Mouse (Mus musculus) megakaryocyte progenitor cell, adult 5-6 weeks (primary cell): ENCODE measurements around the gene Tgoln1. TPM values are rescaled to one million over a fixed set of nuclear protein-coding genes. Genes with fewer than 3 reads are reported as not detected.

Source experiments
- ATAC-seq: replicated peaks from 2 replicates; pipeline ENCODE4 v1.8.0; 2016; ENCODE audit warnings: mild to moderate bottlenecking, moderate TSS enrichment, inconsistent platforms; ENCODE audit not compliant: poor library complexity
- total RNA-seq, 2 experiments: library from RNA; stranded (forward) in 1 of 2; stranded (reverse) in 1 of 2; fragments of 157-497, 149-512 nt in 1 of 2; fragments of 200-1000 nt in 1 of 2; gene quantifications; 2 replicates each; pipeline versions ENCODE4 v1.2.3 to v1.2.4; 2015 to 2017

The Tgoln1 gene
- 51.5 and 57.9 TPM in 2 replicates for total RNA-seq (2015)
- 55.1 and 64.4 TPM in 2 replicates for total RNA-seq (2017)

GRCm38 (mm10) chr6:72616643-72617288 lies at the start of gene Tgoln1:
TSS of gene Tgoln1 (minus strand) at chr6:72617000.
- peak; percentile 96 for ATAC-seq

GRCm38 (mm10) chr6:72664290-72664689 lies 47.5 kb upstream of the Tgoln1 start:
- ATAC-seq: no peak

GRCm38 (mm10) chr6:72663000-72663399 lies 46.2 kb upstream of the Tgoln1 start:
- 0 out of 2 replicates have a peak, but pooled peaks have one; percentile 46 for ATAC-seq

GRCm38 (mm10) chr6:72660391-72660720 lies 43.6 kb upstream of the Tgoln1 start:
- ATAC-seq: no peak

GRCm38 (mm10) chr6:72659717-72660390 lies 43.1 kb upstream of the Tgoln1 start:
- ATAC-seq: peak; percentile 70

- no peak for ATAC-seq
Measured at GRCm38 (mm10) chr6:72658006-72658405, 41.2 kb upstream of the Tgoln1 start.

- no peak for ATAC-seq
Measured at GRCm38 (mm10) chr6:72656053-72656442, 39.2 kb upstream of the Tgoln1 start.

- no peak for ATAC-seq
Measured at GRCm38 (mm10) chr6:72655309-72656052, 38.7 kb upstream of the Tgoln1 start.

- ATAC-seq: no peak
Measured at GRCm38 (mm10) chr6:72654355-72654754, 37.6 kb upstream of the Tgoln1 start.

- ATAC-seq: no peak
Measured at GRCm38 (mm10) chr6:72653419-72653818, 36.6 kb upstream of the Tgoln1 start.

- no peak for ATAC-seq
Measured at GRCm38 (mm10) chr6:72650338-72650851, 33.6 kb upstream of the Tgoln1 start.

- no peak for ATAC-seq
Measured at GRCm38 (mm10) chr6:72648002-72648595, 31.3 kb upstream of the Tgoln1 start.

GRCm38 (mm10) chr6:72647383-72647820 lies 30.6 kb upstream of the Tgoln1 start:
- ATAC-seq: peak; percentile 85

GRCm38 (mm10) chr6:72645364-72645763 lies 28.6 kb upstream of the Tgoln1 start:
- no peak for ATAC-seq

GRCm38 (mm10) chr6:72644576-72644975 lies 27.8 kb upstream of the Tgoln1 start:
- no peak for ATAC-seq

- peak; percentile 41 for ATAC-seq
Measured at GRCm38 (mm10) chr6:72641218-72641954, 24.6 kb upstream of the Tgoln1 start.

GRCm38 (mm10) chr6:72636940-72637339 lies 20.1 kb upstream of the Tgoln1 start:
- ATAC-seq: no peak

- peak; percentile 86 for ATAC-seq
Measured at GRCm38 (mm10) chr6:72635760-72636431, 19.1 kb upstream of the Tgoln1 start.

GRCm38 (mm10) chr6:72634311-72634710 lies 17.5 kb upstream of the Tgoln1 start:
- 0 out of 2 replicates have a peak, but pooled peaks have one; percentile 17 for ATAC-seq

GRCm38 (mm10) chr6:72631700-72632099 lies 14.9 kb upstream of the Tgoln1 start:
- ATAC-seq: no peak
